Mouse (Mus musculus) right cerebral cortex, adult 18-20 months (tissue): Measurements from ENCODE around the gene Naip2.

ENCODE experiments used
- DNase-seq: peaks from one replicate; pipeline ENCODE4 v3.0.0; 2022; ENCODE audit warnings: mixed read lengths

The Naip2 gene

GRCm38 (mm10) chr13:100107652-100108472 is 94.0 kb downstream of the Naip2 start, which contains the start of gene Serf1:
Gene Serf1, plus strand, starts transcription at chr13:100108012.
- DNase-seq, result peak; percentile 86

- peak; percentile 93 for DNase-seq
Measured at GRCm38 (mm10) chr13:100103748-100104254, 98.1 kb downstream of the Naip2 start, which contains the start of gene Bdp1. Gene Bdp1, minus strand, starts transcription at chr13:100104070.

- no peak for DNase-seq
Measured at GRCm38 (mm10) chr13:100103052-100103658, 98.7 kb downstream of the Naip2 start.

GRCm38 (mm10) chr13:100098808-100099207 is 103.1 kb downstream of the Naip2 start:
- no peak for DNase-seq
